Mouse (Mus musculus) CH12F3 (cell line): Measurements from ENCODE around the gene Nrp1.

Experiments used
- in situ Hi-C: fragments of 300-500 bp; cut with MboI; formaldehyde crosslinking; loops from 2 replicates; pipeline ENCODE4 v1.14.3; 2020; ENCODE audit warnings: low sequenced_read_pairs

Nrp1 gene

GRCm38 (mm10) chr8:128415730-128416684 is 57.6 kb downstream of the Nrp1 start:
- in situ Hi-C loops = no loop called here

- in situ Hi-C loops = no loop called here
Measured at GRCm38 (mm10) chr8:128416896-128417295, 58.5 kb downstream of the Nrp1 start.

GRCm38 (mm10) chr8:128417956-128418796 is 59.8 kb downstream of the Nrp1 start:
- in situ Hi-C loops = no loop called here

- in situ Hi-C loops = no loop called here
Measured at GRCm38 (mm10) chr8:128419984-128420383, 61.6 kb downstream of the Nrp1 start.

- in situ Hi-C loops = no loop called here
Measured at GRCm38 (mm10) chr8:128420402-128420801, 62.0 kb downstream of the Nrp1 start.

GRCm38 (mm10) chr8:128423813-128424212 is 65.4 kb downstream of the Nrp1 start:
- in situ Hi-C loops = no loop called here

- in situ Hi-C loops = no loop called here
Measured at GRCm38 (mm10) chr8:128424626-128425333, 66.4 kb downstream of the Nrp1 start.

- in situ Hi-C loops = no loop called here
Measured at GRCm38 (mm10) chr8:128427071-128427470, 68.7 kb downstream of the Nrp1 start.

- in situ Hi-C loops = no loop called here
Measured at GRCm38 (mm10) chr8:128428971-128429370, 70.6 kb downstream of the Nrp1 start.

- in situ Hi-C loops = no loop called here
Measured at GRCm38 (mm10) chr8:128431082-128431481, 72.7 kb downstream of the Nrp1 start.

- in situ Hi-C loops = no loop called here
Measured at GRCm38 (mm10) chr8:128435749-128436148, 77.3 kb downstream of the Nrp1 start.

- in situ Hi-C loops = no loop called here
Measured at GRCm38 (mm10) chr8:128437156-128437825, 78.9 kb downstream of the Nrp1 start.

- in situ Hi-C loops = no loop called here
Measured at GRCm38 (mm10) chr8:128441407-128441806, 83.0 kb downstream of the Nrp1 start.

- in situ Hi-C loops = no loop called here
Measured at GRCm38 (mm10) chr8:128445596-128445995, 87.2 kb downstream of the Nrp1 start.

- in situ Hi-C loops = no loop called here
Measured at GRCm38 (mm10) chr8:128446636-128447035, 88.2 kb downstream of the Nrp1 start.

GRCm38 (mm10) chr8:128447320-128447719 is 88.9 kb downstream of the Nrp1 start:
- in situ Hi-C loops = no loop called here

- in situ Hi-C loops = no loop called here
Measured at GRCm38 (mm10) chr8:128450390-128451032, 92.1 kb downstream of the Nrp1 start.

GRCm38 (mm10) chr8:128451121-128451520 is 92.7 kb downstream of the Nrp1 start:
- in situ Hi-C loops = no loop called here

- in situ Hi-C loops = no loop called here
Measured at GRCm38 (mm10) chr8:128453471-128453870, 95.1 kb downstream of the Nrp1 start.

GRCm38 (mm10) chr8:128454026-128454425 is 95.6 kb downstream of the Nrp1 start:
- in situ Hi-C loops = no loop called here
